Mouse (Mus musculus): ENCODE measurements around the gene Mrpl53. TPM values are rescaled to one million over a fixed set of nuclear protein-coding genes. Genes with fewer than 3 reads are reported as not detected.
"Not testable (repeated sequence)": the region's sequence is repeated elsewhere in the genome, so short reads cannot be mapped to it uniquely, and the experiment has no call there.

Gene Mrpl53
- polyA plus RNA-seq, 1 experiment, result 35.0 TPM

DNA sequence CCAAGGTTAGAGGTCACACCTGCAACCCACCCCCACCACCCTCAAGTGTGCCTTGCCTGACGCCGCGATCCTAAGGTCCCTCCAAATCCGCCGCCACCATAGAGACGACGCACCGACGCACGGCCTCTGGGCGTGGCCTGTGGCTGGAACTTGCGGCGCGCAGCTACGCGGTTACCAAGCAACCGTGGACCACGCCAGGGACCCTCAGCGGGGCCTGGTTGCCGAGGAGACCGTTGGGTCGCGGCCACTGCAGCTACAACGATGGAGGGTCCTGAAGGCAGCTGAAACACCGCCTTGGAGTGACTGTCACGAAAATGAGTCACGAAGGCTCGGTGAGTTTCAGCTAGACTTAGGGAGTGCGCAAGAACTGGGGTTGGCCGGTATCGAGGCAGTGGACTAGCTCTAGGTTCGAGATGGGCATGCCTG lies 47.4 kb downstream of the Mrpl53 start, which contains the start of the genes Wdr54 and 1700003E16Rik:
TSS of gene Wdr54 (minus strand) at position 139 of the 426 bp plus-strand sequence.
TSS of gene 1700003E16Rik (plus strand) at position 146 of the 426 bp plus-strand sequence.
- 0 out of 2 replicates have a peak, but pooled peaks cover 1% of the 10 kb centered on the region for H3K27me3 ChIP-seq (ENCODE audit: control insufficient read depth, insufficient read depth, low read length)
- no peaks in the 10 kb centered on the region for H3K36me3 ChIP-seq (ENCODE audit: control insufficient read depth, insufficient read depth, low read length)
- peak within 1 kb of the TSS; percentile 62 for H3K4me3 ChIP-seq (ENCODE audit: extremely low read depth, insufficient read depth, insufficient read length)
- H3K4me1 ChIP-seq (ENCODE audit: control insufficient read depth, insufficient read depth, insufficient read length), result peaks cover 2% of the 10 kb centered on the region; the same call in 1 of the 2 replicates
- no peak within 1 kb of the TSS for H3K27ac ChIP-seq (ENCODE audit: insufficient read depth, low read length)
- WGBS, result 3% methylated on average over 32 of the region's 32 CpGs
- DNase-seq (ENCODE audit: low read depth in 1 of 2, low spot score in 2 of 2), result no peak
- TF ChIP-seq POLR2A (IDR thresholded peaks at IDR 0.05; ENCODE audit: low read depth, low read length), result no peak
- no peak for TF ChIP-seq CTCF (IDR thresholded peaks at IDR 0.05; ENCODE audit: extremely low read depth, insufficient read depth, insufficient read length, insufficient replicate concordance)

DNA sequence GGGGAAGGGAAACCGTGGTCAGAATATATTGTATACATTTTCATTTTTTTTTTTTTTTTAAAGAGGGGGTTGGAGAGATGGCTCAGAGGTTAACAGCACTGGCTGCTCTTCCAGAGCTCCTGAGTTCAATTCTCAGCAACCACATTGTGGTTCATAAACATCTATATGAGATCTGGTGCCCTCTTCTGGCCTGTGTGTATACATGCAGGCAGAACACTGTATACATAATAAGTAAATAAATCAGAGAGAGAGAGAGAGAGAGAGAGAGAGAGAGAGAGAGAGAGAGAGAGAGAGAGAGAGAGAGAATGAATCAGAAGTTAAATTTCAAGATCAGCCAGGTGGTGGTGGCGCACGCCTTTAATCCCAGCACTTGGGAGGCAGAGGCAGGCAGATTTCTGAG lies 50.6 kb downstream of the Mrpl53 start:
- DNase-seq (ENCODE audit: low read depth in 1 of 2, low spot score in 2 of 2), result peak in 1 of 2 experiments; percentile 52
- not testable (repeated sequence) for H3K27ac ChIP-seq (ENCODE audit: insufficient read depth, low read length); H3K36me3 ChIP-seq (ENCODE audit: control insufficient read depth, insufficient read depth, low read length); H3K4me3 ChIP-seq (ENCODE audit: extremely low read depth, insufficient read depth, insufficient read length); H3K27me3 ChIP-seq (ENCODE audit: control insufficient read depth, insufficient read depth, low read length); H3K4me1 ChIP-seq (ENCODE audit: control insufficient read depth, insufficient read depth, insufficient read length)
- WGBS, result 20% methylated on average over 3 of the region's 3 CpGs

Other genes starting within 250 kb of the Mrpl53 start
- gene Sema4f, start 169.3 kb upstream of the Mrpl53 start, polyA plus RNA-seq (2012; rRNA removed), result 3.2 TPM in 2 replicates
- gene M1ap, start 162.1 kb upstream of the Mrpl53 start, polyA plus RNA-seq (2012; rRNA removed), result 2.6 and 2.8 TPM in 2 replicates
- 22.6 and 23.8 TPM in 2 replicates for gene Dok1, start 75.6 kb upstream of the Mrpl53 start, polyA plus RNA-seq (2012; rRNA removed)
- gene Loxl3, start 74.9 kb upstream of the Mrpl53 start, polyA plus RNA-seq (2012; rRNA removed), result 3.1 and 3.5 TPM in 2 replicates
- gene Aup1, start 54.5 kb upstream of the Mrpl53 start, polyA plus RNA-seq (2012; rRNA removed), result 582 and 730 TPM in 2 replicates
- gene Htra2, start 53.8 kb upstream of the Mrpl53 start, polyA plus RNA-seq (2012; rRNA removed), result 59.1 and 69.0 TPM in 2 replicates
- 2.7 and 2.8 TPM in 2 replicates for gene Dqx1, start 51.2 kb upstream of the Mrpl53 start, polyA plus RNA-seq (2012; rRNA removed)
- 0.11 and 0.16 TPM in 2 replicates for gene Tlx2, start 38.7 kb upstream of the Mrpl53 start, polyA plus RNA-seq (2012; rRNA removed)
- 10.0 and 10.7 TPM in 2 replicates for gene Pcgf1, start 31.2 kb upstream of the Mrpl53 start, polyA plus RNA-seq (2012; rRNA removed)
- 2.8 and 3.9 TPM in 2 replicates for gene Lbx2, start 22.7 kb upstream of the Mrpl53 start, polyA plus RNA-seq (2012; rRNA removed)
- 12.3 and 17.0 TPM in 2 replicates for gene Ccdc142, start 7.4 kb upstream of the Mrpl53 start, polyA plus RNA-seq (2012; rRNA removed)
- 6.1 and 6.5 TPM in 2 replicates for gene Gm42688, start 7.4 kb upstream of the Mrpl53 start, polyA plus RNA-seq (2012; rRNA removed)
- gene Mogs, start 6.5 kb downstream of the Mrpl53 start, polyA plus RNA-seq (2012; rRNA removed), result 54.5 and 67.2 TPM in 2 replicates
- 83.4 and 95.3 TPM in 2 replicates for gene Wbp1, start 12.5 kb downstream of the Mrpl53 start, polyA plus RNA-seq (2012; rRNA removed)
- 27.1 and 53.4 TPM in 2 replicates for gene Ino80b, start 16.4 kb downstream of the Mrpl53 start, polyA plus RNA-seq (2012; rRNA removed)
- gene Rtkn, start 26.4 kb downstream of the Mrpl53 start, polyA plus RNA-seq (2012; rRNA removed), result 3.6 and 5.7 TPM in 2 replicates
- 0.77 and 1.6 TPM in 2 replicates for gene Wdr54, start 47.4 kb downstream of the Mrpl53 start, polyA plus RNA-seq (2012; rRNA removed)
- gene 1700003E16Rik, start 47.4 kb downstream of the Mrpl53 start, polyA plus RNA-seq (2012; rRNA removed), result 0.04 and 0.05 TPM in 2 replicates
- 69.0 and 85.6 TPM in 2 replicates for gene Dctn1, start 56.9 kb downstream of the Mrpl53 start, polyA plus RNA-seq (2012; rRNA removed)
- gene Slc4a5, start 110.8 kb downstream of the Mrpl53 start, polyA plus RNA-seq (2012; rRNA removed), result 0.05 and 0.26 TPM in 2 replicates
- gene Mthfd2, start 216.9 kb downstream of the Mrpl53 start, polyA plus RNA-seq (2012; rRNA removed), result 7.1 and 7.7 TPM in 2 replicates
- 28.3 and 35.1 TPM in 2 replicates for gene Mob1a, start 217.0 kb downstream of the Mrpl53 start, polyA plus RNA-seq (2012; rRNA removed)
- 7.7 and 74.0 TPM in 2 replicates for gene Bola3, start 240.1 kb downstream of the Mrpl53 start, polyA plus RNA-seq (2012; rRNA removed)

All from spleen, adult 2 months (tissue).